Mouse (Mus musculus): Measurements from ENCODE around the gene Atg9a. TPM values are rescaled to one million over a fixed set of nuclear protein-coding genes. Genes with fewer than 3 reads are reported as not detected.
"Not testable (repeated sequence)": the region's sequence is repeated elsewhere in the genome, so short reads cannot be mapped to it uniquely, and the experiment has no call there.

The Atg9a gene
- 10.3 and 10.6 TPM in 2 replicates for polyA plus RNA-seq (2011; ENCODE audit: insufficient read depth, insufficient read length, low read depth, missing spikeins)

- no peak for TF ChIP-seq EP300 (IDR thresholded peaks at IDR 0.05; ENCODE audit: insufficient read depth, low read depth, low read length)
- TF ChIP-seq CTCF (IDR thresholded peaks at IDR 0.05; ENCODE audit: low read depth, low read length) = no peak
- no peak for TF ChIP-seq POLR2A (IDR thresholded peaks at IDR 0.05; ENCODE audit: insufficient read depth, low read length)
- peak within 1 kb of the TSS; percentile 86 for H3K4me3 ChIP-seq (ENCODE audit: low read depth, low read length)
- peak within 1 kb of the TSS; percentile 82 for H3K9ac ChIP-seq (ENCODE audit: low read depth, poor library complexity, severe bottlenecking)
- peak within 1 kb of the TSS; percentile 22; the same call in 1 of the 2 replicates for H3K27ac ChIP-seq (ENCODE audit: insufficient read depth, low read length)
- H3K27me3 ChIP-seq (ENCODE audit: control insufficient read depth, insufficient read depth, low read length, poor library complexity, severe bottlenecking) = no peaks in the 10 kb centered on the region
- 0 out of 2 replicates have a peak, but pooled peaks cover 5% of the 10 kb centered on the region for H3K36me3 ChIP-seq (ENCODE audit: control insufficient read depth, insufficient read depth, low read length, poor library complexity, severe bottlenecking)
- H3K9me3 ChIP-seq (replicated peaks; ENCODE audit: control insufficient read depth, insufficient read depth, low read length, poor library complexity, severe bottlenecking) = no peaks in the 10 kb centered on the region
- no peaks in the 10 kb centered on the region for H3K4me1 ChIP-seq (ENCODE audit: control insufficient read depth, insufficient read depth, low read length)
Observed at GRCm38 (mm10) chr1:75191622-75192402, at the start of gene Atg9a, which contains the start of gene Ankzf1. Gene Atg9a (minus strand): TSS chr1:75192196. Gene Ankzf1 (plus strand): TSS chr1:75192151.

- Histone ChIP-seq H3K9me3 (replicated peaks; ENCODE audit: control insufficient read depth, insufficient read depth, low read length, poor library complexity, severe bottlenecking) (no peaks in the 10 kb centered on the region), H3K4me3 (ENCODE audit: low read depth, low read length) (no peak overlapping the region), H3K9ac (ENCODE audit: low read depth, poor library complexity, severe bottlenecking) (no peak overlapping the region), H3K27ac (ENCODE audit: insufficient read depth, low read length) (no peak overlapping the region), H3K27me3 (ENCODE audit: control insufficient read depth, insufficient read depth, low read length, poor library complexity, severe bottlenecking) (no peaks in the 10 kb centered on the region), H3K4me1 (ENCODE audit: control insufficient read depth, insufficient read depth, low read length) (peaks cover under 1% of the 10 kb centered on the region), H3K36me3 (ENCODE audit: control insufficient read depth, insufficient read depth, low read length, poor library complexity, severe bottlenecking) (no peaks in the 10 kb centered on the region)
- TF ChIP-seq CTCF (IDR thresholded peaks at IDR 0.05; ENCODE audit: low read depth, low read length) = no peak
- no peak for TF ChIP-seq EP300 (IDR thresholded peaks at IDR 0.05; ENCODE audit: insufficient read depth, low read depth, low read length)
Observed at GRCm38 (mm10) chr1:75239591-75239990, 47.6 kb upstream of the Atg9a start.

- peak within 1 kb of the TSS; percentile 74 for H3K4me3 ChIP-seq (ENCODE audit: low read depth, low read length)
- TF ChIP-seq POLR2A (IDR thresholded peaks at IDR 0.05; ENCODE audit: insufficient read depth, low read length) (peak; percentile 90), CTCF (IDR thresholded peaks at IDR 0.05; ENCODE audit: low read depth, low read length) (no peak), EP300 (IDR thresholded peaks at IDR 0.05; ENCODE audit: insufficient read depth, low read depth, low read length) (peak; percentile 23; the same call in 1 of the 2 replicates)
- H3K27ac ChIP-seq (ENCODE audit: insufficient read depth, low read length) = no peak within 1 kb of the TSS; the same call in 1 of the 2 replicates
Observed at GRCm38 (mm10) chr1:75236117-75237050, 44.4 kb upstream of the Atg9a start, which contains the start of gene Dnajb2. Gene Dnajb2 (plus strand): TSS chr1:75236406.

GRCm38 (mm10) chr1:75234606-75235005 is 42.6 kb upstream of the Atg9a start:
- Histone ChIP-seq H3K9me3 (replicated peaks; ENCODE audit: control insufficient read depth, insufficient read depth, low read length, poor library complexity, severe bottlenecking) (no peaks in the 10 kb centered on the region), H3K27me3 (ENCODE audit: control insufficient read depth, insufficient read depth, low read length, poor library complexity, severe bottlenecking) (no peaks in the 10 kb centered on the region), H3K4me3 (ENCODE audit: low read depth, low read length) (no peak overlapping the region), H3K4me1 (ENCODE audit: control insufficient read depth, insufficient read depth, low read length) (peaks cover 4% of the 10 kb centered on the region), H3K27ac (ENCODE audit: insufficient read depth, low read length) (no peak overlapping the region), H3K9ac (ENCODE audit: low read depth, poor library complexity, severe bottlenecking) (no peak overlapping the region), H3K36me3 (ENCODE audit: control insufficient read depth, insufficient read depth, low read length, poor library complexity, severe bottlenecking) (no peaks in the 10 kb centered on the region)
- TF ChIP-seq POLR2A (IDR thresholded peaks at IDR 0.05; ENCODE audit: insufficient read depth, low read length) = no peak
- peak; percentile 74 for TF ChIP-seq CTCF (IDR thresholded peaks at IDR 0.05; ENCODE audit: low read depth, low read length)

More at GRCm38 (mm10) chr1:75236117-75237050, 44.4 kb upstream of the Atg9a start, which contains the start of gene Dnajb2:
- no peaks in the 10 kb centered on the region for H3K36me3 ChIP-seq (ENCODE audit: control insufficient read depth, insufficient read depth, low read length, poor library complexity, severe bottlenecking)
- no peaks in the 10 kb centered on the region for H3K27me3 ChIP-seq (ENCODE audit: control insufficient read depth, insufficient read depth, low read length, poor library complexity, severe bottlenecking)
- H3K4me1 ChIP-seq (ENCODE audit: control insufficient read depth, insufficient read depth, low read length) = peaks cover 4% of the 10 kb centered on the region
- no peaks in the 10 kb centered on the region for H3K9me3 ChIP-seq (replicated peaks; ENCODE audit: control insufficient read depth, insufficient read depth, low read length, poor library complexity, severe bottlenecking)
- H3K9ac ChIP-seq (ENCODE audit: low read depth, poor library complexity, severe bottlenecking) = peak within 1 kb of the TSS; percentile 76

GRCm38 (mm10) chr1:75232489-75232888 is 40.5 kb upstream of the Atg9a start:
- not testable (repeated sequence) for H3K9ac ChIP-seq (ENCODE audit: low read depth, poor library complexity, severe bottlenecking); H3K9me3 ChIP-seq (replicated peaks; ENCODE audit: control insufficient read depth, insufficient read depth, low read length, poor library complexity, severe bottlenecking); H3K36me3 ChIP-seq (ENCODE audit: control insufficient read depth, insufficient read depth, low read length, poor library complexity, severe bottlenecking); H3K4me3 ChIP-seq (ENCODE audit: low read depth, low read length); H3K27me3 ChIP-seq (ENCODE audit: control insufficient read depth, insufficient read depth, low read length, poor library complexity, severe bottlenecking); H3K27ac ChIP-seq (ENCODE audit: insufficient read depth, low read length); H3K4me1 ChIP-seq (ENCODE audit: control insufficient read depth, insufficient read depth, low read length)
- TF ChIP-seq CTCF (IDR thresholded peaks at IDR 0.05; ENCODE audit: low read depth, low read length) = peak; percentile 15

All from ES-Bruce4 (cell line).